Mouse (Mus musculus): ENCODE data around the gene Nat14. TPM values are rescaled to one million over a fixed set of nuclear protein-coding genes. Genes with fewer than 3 reads are reported as not detected.

The Nat14 gene
- polyA plus RNA-seq, 1 experiment = 5.9 TPM

DNA sequence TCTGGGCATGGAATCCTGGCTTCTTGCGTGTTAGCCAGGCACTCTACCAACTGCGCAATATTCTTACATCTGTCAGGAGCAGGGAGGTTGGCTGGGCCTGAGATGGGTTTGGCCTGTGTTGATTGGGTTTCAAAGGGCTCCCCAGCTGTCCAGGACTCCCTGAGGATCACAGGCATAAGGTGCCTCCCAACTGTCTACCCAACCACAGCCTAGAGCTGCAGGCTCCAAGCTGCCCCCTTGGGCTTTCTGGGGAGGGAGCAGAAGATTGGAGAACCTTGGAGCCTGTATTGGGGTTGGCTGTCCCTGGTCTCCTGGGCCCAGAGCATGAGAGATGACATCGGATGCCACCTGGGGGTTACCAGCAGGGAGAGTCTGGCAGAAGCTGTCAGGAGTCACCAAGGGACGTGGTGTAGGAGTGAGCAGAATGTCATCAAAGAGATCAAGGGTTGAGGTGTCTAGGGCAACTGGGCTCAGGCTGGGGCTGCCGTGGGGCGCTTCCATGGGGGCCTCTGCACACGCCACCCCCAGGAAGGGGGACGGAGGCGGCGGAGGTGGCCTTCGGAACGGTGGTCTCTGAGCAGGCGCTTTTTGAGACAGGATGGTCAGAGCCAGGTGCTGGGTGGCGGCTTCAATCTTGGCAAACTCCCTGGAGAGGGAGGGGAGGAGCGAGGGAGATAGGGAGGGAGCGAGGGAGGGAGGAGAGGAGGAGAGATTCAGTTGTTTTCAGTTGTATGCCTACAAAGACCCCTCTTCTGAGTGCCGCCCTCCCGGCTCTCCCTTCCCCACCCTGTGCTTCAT is 22.8 kb upstream of the Nat14 start:
- Histone ChIP-seq H3K4me3 (ENCODE audit: control insufficient read depth, insufficient read depth, low read length) (no peak overlapping the region), H3K27ac (ENCODE audit: control insufficient read depth, insufficient read depth, low read length) (no peak overlapping the region), H3K4me1 (replicated peaks; ENCODE audit: control insufficient read depth, insufficient read depth, low read length) (peaks cover 8% of the 10 kb centered on the region; the same call in 1 of the 2 replicates), H3K36me3 (ENCODE audit: control insufficient read depth, insufficient read depth, low read length) (no peaks in the 10 kb centered on the region), H3K27me3 (ENCODE audit: control insufficient read depth, insufficient read depth, low read length) (no peaks in the 10 kb centered on the region)
- no peak for TF ChIP-seq POLR2A (IDR thresholded peaks at IDR 0.05; ENCODE audit: control insufficient read depth, extremely low read depth, insufficient read depth, low read length, poor library complexity)
- TF ChIP-seq CTCF (IDR thresholded peaks at IDR 0.05; ENCODE audit: borderline replicate concordance, control insufficient read depth, extremely low read depth, insufficient read depth, low read length, poor library complexity) = no peak
- DNase-seq = no peak
- 62% methylated on average over 18 of the region's 18 CpGs for WGBS

DNA sequence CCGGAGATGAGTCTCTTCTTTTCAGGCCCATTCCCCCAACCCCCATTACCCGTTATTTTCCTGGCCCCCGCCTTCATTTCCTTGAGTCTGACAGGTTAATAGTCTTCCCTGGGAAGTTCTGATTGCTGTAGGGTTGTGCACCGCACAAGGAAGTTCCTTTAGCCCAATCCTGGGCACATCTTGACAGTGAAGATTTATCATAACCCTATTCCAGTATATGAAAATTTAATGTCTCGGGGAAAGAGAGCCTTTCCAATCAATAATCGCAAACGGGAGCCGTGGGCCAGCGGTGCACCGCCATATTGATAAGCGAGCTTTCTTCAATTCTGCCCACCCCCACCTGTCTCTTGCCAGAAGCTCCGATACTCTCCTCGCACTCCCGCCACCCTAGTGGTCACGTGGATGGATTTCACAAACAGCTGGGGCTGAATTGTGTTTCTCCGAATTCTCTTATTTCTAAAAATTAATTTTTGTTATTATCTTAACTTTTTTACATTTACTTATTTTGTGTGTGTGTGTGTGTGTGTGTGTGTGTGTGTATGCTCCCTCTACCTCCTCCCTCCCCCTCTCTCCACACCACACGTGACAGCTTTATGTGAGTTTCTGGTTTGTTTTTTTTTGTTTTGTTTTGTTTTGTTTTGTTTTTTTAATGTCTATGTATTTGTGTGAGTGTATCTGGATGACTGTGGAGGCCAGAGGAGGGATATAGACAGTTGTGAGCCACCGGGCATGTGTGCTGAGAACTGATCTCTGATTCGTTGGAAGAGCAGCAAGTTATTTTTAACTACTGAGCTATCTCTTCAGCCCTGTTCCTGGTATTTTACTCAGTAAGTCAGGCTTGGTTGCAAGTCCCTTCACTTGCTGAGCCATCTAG is 21.9 kb upstream of the Nat14 start:
- TF ChIP-seq CTCF (IDR thresholded peaks at IDR 0.05; ENCODE audit: borderline replicate concordance, control insufficient read depth, extremely low read depth, insufficient read depth, low read length, poor library complexity) (no peak), POLR2A (IDR thresholded peaks at IDR 0.05; ENCODE audit: control insufficient read depth, extremely low read depth, insufficient read depth, low read length, poor library complexity) (no peak)
- WGBS = 15% methylated on average over 19 of the region's 19 CpGs
- Histone ChIP-seq H3K27ac (ENCODE audit: control insufficient read depth, insufficient read depth, low read length) (peak overlapping the region; percentile 76), H3K4me3 (ENCODE audit: control insufficient read depth, insufficient read depth, low read length) (peak overlapping the region; percentile 18; the same call in 1 of the 2 replicates), H3K4me1 (replicated peaks; ENCODE audit: control insufficient read depth, insufficient read depth, low read length) (peaks cover 8% of the 10 kb centered on the region; the same call in 1 of the 2 replicates), H3K36me3 (ENCODE audit: control insufficient read depth, insufficient read depth, low read length) (no peaks in the 10 kb centered on the region), H3K27me3 (ENCODE audit: control insufficient read depth, insufficient read depth, low read length) (no peaks in the 10 kb centered on the region)
- no peak for DNase-seq

DNA sequence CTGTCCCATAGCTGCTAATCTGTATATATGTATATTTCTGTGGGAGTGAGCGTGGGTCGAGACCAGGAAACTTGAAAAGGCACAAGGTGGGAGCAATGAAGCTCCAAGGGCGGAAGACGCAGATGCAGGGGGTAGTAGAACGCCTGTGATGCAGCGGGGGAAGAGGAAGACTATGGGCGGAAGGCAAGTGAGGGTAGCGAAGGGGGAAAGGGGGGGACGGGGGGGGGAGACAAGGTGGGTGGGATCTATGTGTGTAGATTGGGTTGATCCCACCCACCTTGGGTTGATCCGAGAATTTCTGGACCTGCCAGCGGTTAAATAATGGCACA is 21.3 kb upstream of the Nat14 start:
- Histone ChIP-seq H3K4me1 (replicated peaks; ENCODE audit: control insufficient read depth, insufficient read depth, low read length) (peaks cover 8% of the 10 kb centered on the region; the same call in 1 of the 2 replicates), H3K27ac (ENCODE audit: control insufficient read depth, insufficient read depth, low read length) (peak overlapping the region; percentile 76), H3K4me3 (ENCODE audit: control insufficient read depth, insufficient read depth, low read length) (peak overlapping the region; percentile 18; the same call in 1 of the 2 replicates), H3K36me3 (ENCODE audit: control insufficient read depth, insufficient read depth, low read length) (no peaks in the 10 kb centered on the region), H3K27me3 (ENCODE audit: control insufficient read depth, insufficient read depth, low read length) (no peaks in the 10 kb centered on the region)
- DNase-seq = no peak
- no peak for TF ChIP-seq CTCF (IDR thresholded peaks at IDR 0.05; ENCODE audit: borderline replicate concordance, control insufficient read depth, extremely low read depth, insufficient read depth, low read length, poor library complexity)
- no peak for TF ChIP-seq POLR2A (IDR thresholded peaks at IDR 0.05; ENCODE audit: control insufficient read depth, extremely low read depth, insufficient read depth, low read length, poor library complexity)
- 35% methylated on average over 11 of the region's 11 CpGs for WGBS

DNA sequence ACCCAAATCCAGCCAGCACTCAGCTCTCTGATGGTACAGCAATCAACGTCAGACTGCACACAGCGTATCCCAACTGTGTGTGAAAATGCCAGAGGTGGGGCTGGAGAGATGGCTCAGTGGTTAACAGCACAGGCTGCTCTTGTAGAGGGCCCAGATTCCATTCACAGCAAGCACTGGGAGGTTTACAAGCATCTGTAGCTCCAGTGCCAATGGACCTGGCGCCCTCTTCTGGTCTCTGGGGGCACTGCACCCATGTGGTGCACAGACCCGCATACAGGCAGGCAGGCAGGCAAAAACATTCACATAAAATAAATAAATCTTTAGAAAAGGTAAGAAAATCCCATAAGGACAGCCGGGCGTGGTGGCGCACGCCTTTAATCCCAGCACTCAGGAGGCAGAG is 20.7 kb upstream of the Nat14 start:
- Histone ChIP-seq H3K27ac (ENCODE audit: control insufficient read depth, insufficient read depth, low read length) (no peak overlapping the region), H3K36me3 (ENCODE audit: control insufficient read depth, insufficient read depth, low read length) (no peaks in the 10 kb centered on the region), H3K4me1 (replicated peaks; ENCODE audit: control insufficient read depth, insufficient read depth, low read length) (peaks cover 8% of the 10 kb centered on the region; the same call in 1 of the 2 replicates), H3K27me3 (ENCODE audit: control insufficient read depth, insufficient read depth, low read length) (no peaks in the 10 kb centered on the region), H3K4me3 (ENCODE audit: control insufficient read depth, insufficient read depth, low read length) (no peak overlapping the region)
- WGBS = 83% methylated on average over 8 of the region's 8 CpGs
- TF ChIP-seq CTCF (IDR thresholded peaks at IDR 0.05; ENCODE audit: borderline replicate concordance, control insufficient read depth, extremely low read depth, insufficient read depth, low read length, poor library complexity) (peak; percentile 72; the same call in 1 of the 2 replicates), POLR2A (IDR thresholded peaks at IDR 0.05; ENCODE audit: control insufficient read depth, extremely low read depth, insufficient read depth, low read length, poor library complexity) (no peak)
- DNase-seq = no peak

DNA sequence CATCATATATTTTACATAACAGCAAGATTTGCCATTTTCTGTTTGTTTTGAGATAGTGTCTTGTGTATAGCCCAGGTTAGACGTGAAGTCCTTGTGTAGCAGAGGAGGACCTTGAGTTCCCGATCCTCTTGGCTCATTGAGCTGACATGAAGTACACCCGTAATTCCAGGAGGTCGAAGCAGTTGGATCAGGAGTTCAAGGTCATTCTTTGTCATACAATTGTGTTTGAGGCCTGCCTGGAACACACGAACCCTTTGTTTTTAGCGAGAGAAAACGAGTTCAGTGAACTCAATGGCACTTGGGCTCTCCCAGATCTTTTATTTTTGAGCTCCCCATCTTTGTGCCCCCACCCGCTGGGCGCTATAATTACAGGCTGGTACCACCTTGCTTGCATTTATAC is 19.4 kb upstream of the Nat14 start:
- Histone ChIP-seq H3K36me3 (ENCODE audit: control insufficient read depth, insufficient read depth, low read length) (no peaks in the 10 kb centered on the region), H3K4me1 (replicated peaks; ENCODE audit: control insufficient read depth, insufficient read depth, low read length) (peaks cover 8% of the 10 kb centered on the region; the same call in 1 of the 2 replicates), H3K27me3 (ENCODE audit: control insufficient read depth, insufficient read depth, low read length) (no peaks in the 10 kb centered on the region), H3K4me3 (ENCODE audit: control insufficient read depth, insufficient read depth, low read length) (no peak overlapping the region), H3K27ac (ENCODE audit: control insufficient read depth, insufficient read depth, low read length) (no peak overlapping the region)
- TF ChIP-seq CTCF (IDR thresholded peaks at IDR 0.05; ENCODE audit: borderline replicate concordance, control insufficient read depth, extremely low read depth, insufficient read depth, low read length, poor library complexity) = no peak
- no peak for TF ChIP-seq POLR2A (IDR thresholded peaks at IDR 0.05; ENCODE audit: control insufficient read depth, extremely low read depth, insufficient read depth, low read length, poor library complexity)
- WGBS = 93% methylated on average over 9 of the region's 9 CpGs
- DNase-seq = no peak

DNA sequence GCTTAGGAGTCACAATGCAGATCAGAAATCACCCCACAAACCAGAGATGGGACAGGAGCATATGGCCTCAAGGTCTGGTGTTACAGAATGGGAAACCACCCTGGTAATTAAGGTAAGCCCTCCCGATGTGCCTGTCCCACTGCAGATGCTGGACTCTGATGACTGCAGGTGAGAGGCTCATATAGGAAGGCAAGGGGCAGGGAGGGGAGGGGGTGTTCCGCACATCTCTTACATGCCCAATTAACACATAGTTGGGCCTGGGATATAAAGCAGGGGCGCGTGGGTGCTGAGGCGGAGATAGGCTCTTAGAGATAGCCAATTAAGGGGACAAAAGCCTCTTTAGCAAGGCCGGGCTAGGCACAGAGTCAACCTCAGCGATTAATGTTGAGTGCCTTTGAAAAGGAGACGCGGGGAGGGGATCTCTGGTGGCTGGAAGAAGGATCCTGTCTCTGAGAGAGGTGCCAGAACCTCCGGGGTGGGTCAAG is 15.3 kb upstream of the Nat14 start, which contains the start of gene Gm36210:
Gene Gm36210 (minus strand): TSS at position 51 of the 485 bp plus-strand sequence.
- TF ChIP-seq POLR2A (IDR thresholded peaks at IDR 0.05; ENCODE audit: control insufficient read depth, extremely low read depth, insufficient read depth, low read length, poor library complexity) = no peak
- TF ChIP-seq CTCF (IDR thresholded peaks at IDR 0.05; ENCODE audit: borderline replicate concordance, control insufficient read depth, extremely low read depth, insufficient read depth, low read length, poor library complexity) = no peak
- no peak for DNase-seq
- WGBS = 92% methylated on average over 10 of the region's 10 CpGs
- Histone ChIP-seq H3K4me3 (ENCODE audit: control insufficient read depth, insufficient read depth, low read length) (no peak within 1 kb of the TSS), H3K27ac (ENCODE audit: control insufficient read depth, insufficient read depth, low read length) (no peak within 1 kb of the TSS), H3K36me3 (ENCODE audit: control insufficient read depth, insufficient read depth, low read length) (no peaks in the 10 kb centered on the region), H3K27me3 (ENCODE audit: control insufficient read depth, insufficient read depth, low read length) (no peaks in the 10 kb centered on the region), H3K4me1 (replicated peaks; ENCODE audit: control insufficient read depth, insufficient read depth, low read length) (no peaks in the 10 kb centered on the region)

Data from thymus, adult 2 months (tissue).